Mouse (Mus musculus) heart, embryonic 13.5 days (tissue): Measurements from ENCODE around the gene Mdm2. TPM values are rescaled to one million over a fixed set of nuclear protein-coding genes. Genes with fewer than 3 reads are reported as not detected.

ENCODE experiments used
- ATAC-seq: fragments of 200-750 bp; cut with Nextera tagmentation; 2 replicates; pipeline ENCODE4 v1.8.0; 2017; ENCODE audit warnings: moderate TSS enrichment; ENCODE audit not compliant: insufficient number of reproducible peaks, low FRiP score, low TSS enrichment; ENCODE audit errors: extremely low read depth
- H3K27ac ChIP-seq: fragments of 300-500 bp; sonication (generic); replicated peaks from 2 replicates; pipeline ENCODE4 v1.5.1; 2015; ENCODE audit warnings: moderate library complexity, mild to moderate bottlenecking, inconsistent platforms
- H3K27me3 ChIP-seq: fragments of 300-500 bp; sonication (generic); replicated peaks from 2 replicates; pipeline ENCODE4 v1.6.1; 2015; ENCODE audit warnings: mild to moderate bottlenecking, inconsistent platforms
- H3K36me3 ChIP-seq: fragments of 300-500 bp; sonication (generic); 2 replicates; pipeline ENCODE4 v1.6.1; 2015; ENCODE audit warnings: mild to moderate bottlenecking, inconsistent platforms
- H3K4me1 ChIP-seq: fragments of 300-500 bp; sonication (generic); 2 replicates; pipeline ENCODE4 v1.6.1; 2015; ENCODE audit warnings: inconsistent platforms
- H3K4me2 ChIP-seq: fragments of 300-500 bp; sonication (generic); 2 replicates; pipeline ENCODE4 v1.6.1; 2015; ENCODE audit warnings: inconsistent platforms, mild to moderate bottlenecking, moderate library complexity
- H3K4me3 ChIP-seq: fragments of 300-500 bp; sonication (generic); 2 replicates; pipeline ENCODE4 v1.5.1; 2015; ENCODE audit warnings: moderate library complexity, mild to moderate bottlenecking, inconsistent platforms
- H3K9ac ChIP-seq: fragments of 300-500 bp; sonication (generic); 2 replicates; pipeline ENCODE4 v1.6.1; 2015; ENCODE audit warnings: inconsistent platforms, mild to moderate bottlenecking, moderate library complexity
- H3K9me3 ChIP-seq: fragments of 300-500 bp; sonication (generic); 2 replicates; pipeline ENCODE4 v1.6.1; 2016; ENCODE audit warnings: inconsistent platforms
- WGBS: fragments of 180-500 bp; shearing (Covaris S2); methylation state at CpG from one replicate; pipeline ENCODE4 v1.1.7; 2015; ENCODE audit warnings: mixed read lengths; 5-methylcytosine and 5-hydroxymethylcytosine counted together
- polyA plus RNA-seq: library from polyadenylated mRNA; unstranded; fragments of >200 nt; fragmentation: Nextera tagmentation; extraction: Ambion mirVana; gene quantifications from 2 replicates; pipeline ENCODE4 v1.2.1, GENCODE M21; 2015

The Mdm2 gene
- polyA plus RNA-seq, 1 experiment from 2014 or later: 38.7 TPM

- Histone ChIP-seq H3K36me3 (no peaks in the 10 kb centered on the region), H3K4me1 (peaks cover 15% of the 10 kb centered on the region), H3K27ac (no peak overlapping the region), H3K9me3 (no peaks in the 10 kb centered on the region), H3K4me2 (no peak overlapping the region), H3K4me3 (no peak overlapping the region), H3K9ac (no peak overlapping the region), H3K27me3 (peaks cover 19% of the 10 kb centered on the region; the same call in 1 of the 2 replicates)
- no peak for ATAC-seq
- 38% methylated on average over 5 of the region's 5 CpGs for WGBS
Observed at GRCm38 (mm10) chr10:117678357-117678756, 32.2 kb downstream of the Mdm2 start.

GRCm38 (mm10) chr10:117677494-117678236 lies 32.9 kb downstream of the Mdm2 start:
- 68% methylated on average over 13 of the region's 13 CpGs for WGBS
- peaks cover 18% of the 10 kb centered on the region for H3K4me1 ChIP-seq
- H3K9me3 ChIP-seq: no peaks in the 10 kb centered on the region
- ATAC-seq: no peak
- no peak overlapping the region for H3K4me2 ChIP-seq
- H3K27ac ChIP-seq: no peak overlapping the region
- no peak overlapping the region for H3K9ac ChIP-seq
- H3K36me3 ChIP-seq: no peaks in the 10 kb centered on the region
- H3K27me3 ChIP-seq: peaks cover 19% of the 10 kb centered on the region; the same call in 1 of the 2 replicates
- H3K4me3 ChIP-seq: no peak overlapping the region

GRCm38 (mm10) chr10:117676644-117677313 lies 33.8 kb downstream of the Mdm2 start:
- H3K27me3 ChIP-seq: peaks cover 22% of the 10 kb centered on the region; the same call in 1 of the 2 replicates
- H3K4me3 ChIP-seq: peak overlapping the region; percentile 46
- no peak overlapping the region for H3K27ac ChIP-seq
- H3K9me3 ChIP-seq: no peaks in the 10 kb centered on the region
- peak overlapping the region; percentile 78 for H3K4me2 ChIP-seq
- 23% methylated on average over 17 of the region's 17 CpGs for WGBS
- no peaks in the 10 kb centered on the region for H3K36me3 ChIP-seq
- peaks cover 21% of the 10 kb centered on the region for H3K4me1 ChIP-seq
- no peak for ATAC-seq
- peak overlapping the region; percentile 67 for H3K9ac ChIP-seq

GRCm38 (mm10) chr10:117676036-117676643 lies 34.4 kb downstream of the Mdm2 start:
- no peak; the same call in 1 of the 2 replicates for ATAC-seq
- Histone ChIP-seq H3K4me3 (peak overlapping the region; percentile 46), H3K27ac (no peak overlapping the region), H3K4me1 (peaks cover 21% of the 10 kb centered on the region), H3K27me3 (peaks cover 21% of the 10 kb centered on the region; the same call in 1 of the 2 replicates), H3K9ac (peak overlapping the region; percentile 67), H3K9me3 (no peaks in the 10 kb centered on the region), H3K36me3 (no peaks in the 10 kb centered on the region), H3K4me2 (peak overlapping the region; percentile 78)
- WGBS: 23% methylated on average over 19 of the region's 19 CpGs

- Histone ChIP-seq H3K9ac (peak overlapping the region; percentile 67), H3K27ac (no peak overlapping the region), H3K4me3 (peak overlapping the region; percentile 46), H3K4me2 (peak overlapping the region; percentile 78), H3K9me3 (no peaks in the 10 kb centered on the region), H3K36me3 (no peaks in the 10 kb centered on the region), H3K27me3 (peaks cover 17% of the 10 kb centered on the region; the same call in 1 of the 2 replicates), H3K4me1 (peaks cover 21% of the 10 kb centered on the region)
- 31% methylated on average over 20 of the region's 20 CpGs for WGBS
- ATAC-seq: no peak
Observed at GRCm38 (mm10) chr10:117675096-117676035, 35.2 kb downstream of the Mdm2 start.

GRCm38 (mm10) chr10:117674359-117675019 lies 36.1 kb downstream of the Mdm2 start:
- Histone ChIP-seq H3K4me1 (peaks cover 21% of the 10 kb centered on the region), H3K27ac (no peak overlapping the region), H3K9me3 (no peaks in the 10 kb centered on the region), H3K4me2 (no peak overlapping the region), H3K9ac (no peak overlapping the region), H3K36me3 (no peaks in the 10 kb centered on the region), H3K27me3 (peaks cover 14% of the 10 kb centered on the region; the same call in 1 of the 2 replicates), H3K4me3 (no peak overlapping the region)
- ATAC-seq: no peak
- 81% methylated on average over 3 of the region's 3 CpGs for WGBS

- H3K27ac ChIP-seq: no peak overlapping the region
- peaks cover 21% of the 10 kb centered on the region for H3K4me1 ChIP-seq
- H3K4me2 ChIP-seq: no peak overlapping the region
- peaks cover 11% of the 10 kb centered on the region; the same call in 1 of the 2 replicates for H3K27me3 ChIP-seq
- H3K9me3 ChIP-seq: no peaks in the 10 kb centered on the region
- WGBS: 93% methylated on average over 1 of the region's 1 CpGs
- no peak for ATAC-seq
- H3K36me3 ChIP-seq: no peaks in the 10 kb centered on the region
- H3K9ac ChIP-seq: no peak overlapping the region
- H3K4me3 ChIP-seq: no peak overlapping the region
Observed at GRCm38 (mm10) chr10:117673913-117674312, 36.6 kb downstream of the Mdm2 start.

GRCm38 (mm10) chr10:117672693-117673092 lies 37.9 kb downstream of the Mdm2 start:
- H3K9me3 ChIP-seq: no peaks in the 10 kb centered on the region
- no peak overlapping the region for H3K27ac ChIP-seq
- no peaks in the 10 kb centered on the region for H3K36me3 ChIP-seq
- H3K27me3 ChIP-seq: peaks cover 7% of the 10 kb centered on the region; the same call in 1 of the 2 replicates
- no peak for ATAC-seq
- H3K4me3 ChIP-seq: no peak overlapping the region
- 40% methylated on average over 7 of the region's 7 CpGs for WGBS
- 0 out of 2 replicates have a peak overlapping the region, but pooled peaks have one; percentile 19 for H3K9ac ChIP-seq
- peaks cover 21% of the 10 kb centered on the region for H3K4me1 ChIP-seq
- H3K4me2 ChIP-seq: no peak overlapping the region

- whole genome bisulfite sequencing: 74% methylated on average over 13 of the region's 13 CpGs
- H3K36me3 ChIP-seq: no peaks in the 10 kb centered on the region
- no peak overlapping the region for H3K4me3 ChIP-seq
- ATAC-seq: no peak
- peaks cover 21% of the 10 kb centered on the region for H3K4me1 ChIP-seq
- H3K9ac ChIP-seq: no peak overlapping the region
- H3K27ac ChIP-seq: no peak overlapping the region
- no peaks in the 10 kb centered on the region for H3K9me3 ChIP-seq
- H3K27me3 ChIP-seq: peaks cover 7% of the 10 kb centered on the region; the same call in 1 of the 2 replicates
- no peak overlapping the region for H3K4me2 ChIP-seq
Observed at GRCm38 (mm10) chr10:117671930-117672666, 38.5 kb downstream of the Mdm2 start.

GRCm38 (mm10) chr10:117671266-117671665 lies 39.3 kb downstream of the Mdm2 start:
- ATAC-seq: no peak
- H3K9ac ChIP-seq: no peak overlapping the region
- H3K27ac ChIP-seq: no peak overlapping the region
- no peak overlapping the region for H3K4me3 ChIP-seq
- H3K4me1 ChIP-seq: peaks cover 15% of the 10 kb centered on the region
- H3K27me3 ChIP-seq: peaks cover 7% of the 10 kb centered on the region; the same call in 1 of the 2 replicates
- no peak overlapping the region for H3K4me2 ChIP-seq
- H3K36me3 ChIP-seq: no peaks in the 10 kb centered on the region
- no peaks in the 10 kb centered on the region for H3K9me3 ChIP-seq
- 82% methylated on average over 9 of the region's 9 CpGs for WGBS
